Mouse (Mus musculus): ENCODE measurements around the gene Wnt7b. TPM values are rescaled to one million over a fixed set of nuclear protein-coding genes. Genes with fewer than 3 reads are reported as not detected.

Gene Wnt7b
- polyA plus RNA-seq (2015; fragmentation: Nextera tagmentation; extraction: Ambion mirVana) = 16.6 and 20.2 TPM in 2 replicates

DNA sequence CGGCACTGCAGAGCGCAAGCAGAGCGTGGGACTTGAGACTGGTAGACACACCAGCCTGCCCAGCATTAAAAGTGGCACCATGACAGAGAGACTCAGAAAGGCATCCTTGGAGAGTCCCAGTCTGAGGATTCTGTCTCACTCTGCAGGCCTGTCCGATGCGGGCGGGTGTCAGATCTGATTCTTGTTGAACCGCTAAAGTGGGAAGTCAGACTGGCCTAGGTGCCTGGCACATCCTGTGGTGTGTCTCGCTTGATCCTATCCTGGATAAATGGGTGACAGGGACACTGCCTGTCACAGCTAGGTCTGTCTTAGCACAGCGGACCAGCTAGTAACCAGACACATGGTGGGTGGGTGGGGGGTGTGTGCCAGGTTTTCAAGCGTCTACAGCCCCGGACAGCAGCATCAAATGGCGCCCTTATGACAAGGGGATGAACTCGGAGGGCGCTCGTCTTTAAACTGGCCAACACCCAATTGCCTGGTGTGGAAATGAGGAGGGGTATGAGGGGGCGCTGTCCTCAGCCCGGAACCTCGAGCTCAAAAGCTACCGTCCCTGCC lies at the start of gene Wnt7b:
TSS of gene Wnt7b (minus strand) at position 118 of the 555 bp plus-strand sequence.
- H3K9me3 ChIP-seq (replicated peaks) = no peaks in the 10 kb centered on the region
- peak within 1 kb of the TSS; percentile 45 for H3K27ac ChIP-seq (replicated peaks)
- peaks cover 51% of the 10 kb centered on the region for H3K27me3 ChIP-seq (replicated peaks)
- peaks cover 48% of the 10 kb centered on the region for H3K4me1 ChIP-seq
- ATAC-seq (ENCODE audit: low FRiP score) = no peak
- H3K4me2 ChIP-seq = peak within 1 kb of the TSS; percentile 100
- H3K4me3 ChIP-seq (replicated peaks) = peak within 1 kb of the TSS; percentile 61
- peak within 1 kb of the TSS; percentile 59 for H3K9ac ChIP-seq (replicated peaks)
- WGBS = 2% methylated on average over 19 of the region's 19 CpGs
- no peaks in the 10 kb centered on the region for H3K36me3 ChIP-seq

DNA sequence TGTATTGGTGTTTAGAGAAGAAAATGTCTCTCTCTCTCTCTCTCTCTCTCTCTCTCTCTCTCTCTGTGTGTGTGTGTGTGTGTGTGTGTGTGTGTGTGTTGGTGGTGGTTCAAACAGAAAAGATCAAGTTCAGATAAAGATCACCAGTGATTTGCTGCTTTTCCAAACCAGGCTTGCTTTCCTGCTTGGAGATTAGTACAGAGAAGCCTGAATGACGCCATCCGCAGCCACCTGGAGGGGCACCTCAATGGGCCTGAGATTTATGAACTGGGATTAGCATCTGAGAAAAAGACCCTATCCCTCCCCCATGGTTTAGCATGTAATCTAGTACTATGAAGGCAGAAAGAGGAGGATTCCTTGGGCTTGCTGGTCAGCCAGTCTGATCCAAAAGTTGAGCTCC lies 49.3 kb upstream of the Wnt7b start:
- Histone ChIP-seq H3K27me3 (replicated peaks) (no peaks in the 10 kb centered on the region), H3K4me3 (replicated peaks) (no peak overlapping the region), H3K27ac (replicated peaks) (no peak overlapping the region), H3K36me3 (no peaks in the 10 kb centered on the region), H3K9me3 (replicated peaks) (no peaks in the 10 kb centered on the region), H3K9ac (replicated peaks) (no peak overlapping the region), H3K4me2 (no peak overlapping the region), H3K4me1 (peaks cover 16% of the 10 kb centered on the region)
- no peak for ATAC-seq (ENCODE audit: low FRiP score)
- WGBS = 16% methylated on average over 2 of the region's 2 CpGs

DNA sequence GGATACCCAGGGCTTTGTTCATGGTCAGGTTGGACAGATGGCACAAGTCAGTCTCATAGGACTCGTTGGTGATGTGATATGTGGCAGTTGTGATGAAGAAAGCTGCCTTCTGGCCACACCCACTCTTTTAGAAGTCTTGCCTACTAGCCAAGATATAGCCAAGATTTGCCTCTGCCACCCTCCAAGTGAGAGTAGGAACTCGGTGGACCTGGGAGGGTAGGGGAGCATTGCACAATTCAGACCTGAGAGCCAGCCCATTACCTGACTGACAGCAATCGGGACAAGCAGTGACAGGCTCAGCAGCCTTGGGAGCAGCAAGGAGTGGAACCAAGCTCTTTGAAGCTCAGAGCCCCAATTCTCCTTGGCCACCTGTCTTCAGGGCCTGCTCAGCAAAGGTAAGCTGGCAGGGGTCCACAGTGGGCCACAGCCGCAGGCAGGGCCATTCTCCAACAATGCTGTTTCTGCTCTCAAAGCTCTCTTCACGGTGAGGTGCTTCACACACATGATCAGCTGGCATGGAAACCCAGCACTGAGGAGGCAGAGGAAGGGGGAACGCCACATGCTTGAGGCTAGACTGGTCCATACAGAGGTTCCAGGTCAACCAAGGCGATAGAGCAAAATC lies 47.8 kb upstream of the Wnt7b start:
- peaks cover 27% of the 10 kb centered on the region for H3K4me1 ChIP-seq
- ATAC-seq (ENCODE audit: low FRiP score) = no peak
- no peak overlapping the region for H3K4me3 ChIP-seq (replicated peaks)
- no peak overlapping the region for H3K27ac ChIP-seq (replicated peaks)
- H3K36me3 ChIP-seq = no peaks in the 10 kb centered on the region
- peaks cover under 1% of the 10 kb centered on the region; the same call in 1 of the 2 replicates for H3K27me3 ChIP-seq (replicated peaks)
- H3K9me3 ChIP-seq (replicated peaks) = no peaks in the 10 kb centered on the region
- 71% methylated on average over 7 of the region's 7 CpGs for WGBS
- H3K9ac ChIP-seq (replicated peaks) = no peak overlapping the region
- H3K4me2 ChIP-seq = no peak overlapping the region

DNA sequence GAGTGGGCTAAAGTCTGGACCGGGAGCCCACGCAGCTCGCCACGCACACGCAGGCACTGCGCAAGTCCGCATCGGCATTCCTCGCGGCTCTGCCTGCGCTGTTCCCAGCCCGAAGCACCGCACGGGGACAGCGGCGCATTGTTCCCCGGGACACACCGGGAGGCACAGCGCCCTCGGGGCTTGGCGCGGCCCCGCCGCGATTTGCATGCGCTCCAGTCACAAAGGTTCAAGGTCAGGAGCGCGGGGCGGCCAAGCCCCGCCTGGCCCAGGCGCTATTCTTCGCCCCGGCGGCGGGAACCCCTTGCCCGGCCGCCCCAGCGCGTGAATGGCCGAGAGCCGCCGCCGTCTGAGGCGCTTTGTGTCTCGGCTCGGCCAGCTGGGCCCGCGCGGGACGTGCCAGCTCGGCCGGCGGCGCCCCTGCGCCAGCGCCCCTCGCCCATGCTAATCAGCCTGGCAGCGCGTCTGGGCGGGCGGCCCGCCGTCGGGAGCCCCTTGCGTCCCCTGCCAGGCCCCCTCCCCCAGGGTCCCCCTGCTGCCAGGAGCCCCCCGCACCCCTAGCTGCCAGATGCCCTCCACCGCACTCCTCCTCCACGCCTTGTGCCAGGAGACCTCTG lies 43.5 kb upstream of the Wnt7b start:
- ATAC-seq (ENCODE audit: low FRiP score) = peak; percentile 84
- H3K4me2 ChIP-seq = peak overlapping the region; percentile 80
- H3K36me3 ChIP-seq = no peaks in the 10 kb centered on the region
- H3K4me3 ChIP-seq (replicated peaks) = peak overlapping the region; percentile 47
- H3K9me3 ChIP-seq (replicated peaks) = no peaks in the 10 kb centered on the region
- 1% methylated on average over 57 of the region's 68 CpGs for WGBS
- peaks cover 6% of the 10 kb centered on the region; the same call in 1 of the 2 replicates for H3K27me3 ChIP-seq (replicated peaks)
- peak overlapping the region; percentile 67 for H3K9ac ChIP-seq (replicated peaks)
- peaks cover 15% of the 10 kb centered on the region for H3K4me1 ChIP-seq
- peak overlapping the region; percentile 78 for H3K27ac ChIP-seq (replicated peaks)

DNA sequence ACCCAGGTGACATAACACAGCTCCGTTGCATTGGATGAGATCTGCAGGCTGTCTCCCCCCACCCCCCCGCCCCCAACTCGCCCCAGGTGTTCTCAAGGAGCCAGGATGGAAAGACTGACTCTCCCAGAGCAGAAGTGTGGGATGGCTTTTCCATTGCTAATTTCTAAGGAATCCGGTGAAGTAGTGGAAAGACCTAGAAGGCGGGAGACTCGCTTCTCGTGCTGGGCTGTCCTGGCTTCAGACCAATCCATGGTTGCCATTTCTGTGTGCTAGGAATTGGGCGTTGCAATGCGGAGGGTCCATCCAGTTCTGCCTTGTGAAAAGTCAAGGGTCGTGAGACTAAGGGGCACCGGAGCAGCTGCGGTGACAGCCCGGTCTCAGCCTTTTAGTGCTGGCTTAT lies 39.9 kb upstream of the Wnt7b start:
- peaks cover 15% of the 10 kb centered on the region for H3K4me1 ChIP-seq
- H3K9ac ChIP-seq (replicated peaks) = no peak overlapping the region
- no peaks in the 10 kb centered on the region for H3K9me3 ChIP-seq (replicated peaks)
- H3K4me3 ChIP-seq (replicated peaks) = no peak overlapping the region
- H3K36me3 ChIP-seq = no peaks in the 10 kb centered on the region
- ATAC-seq (ENCODE audit: low FRiP score) = no peak
- H3K27ac ChIP-seq (replicated peaks) = no peak overlapping the region
- WGBS = 86% methylated on average over 13 of the region's 13 CpGs
- no peak overlapping the region for H3K4me2 ChIP-seq
- H3K27me3 ChIP-seq (replicated peaks) = peaks cover 6% of the 10 kb centered on the region; the same call in 1 of the 2 replicates

DNA sequence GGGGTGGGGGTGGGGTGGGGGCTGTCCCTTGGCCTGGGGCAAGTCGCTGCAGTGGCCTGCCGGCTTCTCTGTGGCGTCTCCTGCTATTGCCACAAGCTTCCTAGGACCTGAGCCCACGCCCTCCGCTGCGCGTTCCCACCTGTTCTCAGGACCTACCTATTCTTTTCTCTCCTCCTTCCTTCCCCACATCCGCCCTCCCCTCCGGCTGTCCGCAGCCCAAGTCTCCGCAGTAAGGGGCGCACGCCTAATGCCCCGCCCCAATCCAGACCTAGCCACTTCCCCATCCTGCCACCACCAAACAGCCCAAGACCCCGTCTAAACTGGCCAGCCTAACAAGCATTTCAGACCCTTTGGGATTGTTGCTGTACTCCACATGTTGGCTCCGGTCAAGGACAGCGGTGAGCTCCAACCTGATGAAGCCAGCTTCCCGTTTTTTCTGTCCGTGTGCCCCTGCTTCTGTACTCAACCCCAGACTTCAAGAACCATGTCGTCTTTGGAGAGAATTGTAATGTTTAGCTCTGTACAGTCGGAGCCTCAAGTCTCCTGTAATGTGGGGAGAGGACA lies 33.3 kb upstream of the Wnt7b start:
- no peak for ATAC-seq (ENCODE audit: low FRiP score)
- Histone ChIP-seq H3K27me3 (replicated peaks) (no peaks in the 10 kb centered on the region), H3K9ac (replicated peaks) (no peak overlapping the region), H3K4me3 (replicated peaks) (no peak overlapping the region), H3K9me3 (replicated peaks) (no peaks in the 10 kb centered on the region), H3K27ac (replicated peaks) (no peak overlapping the region), H3K4me1 (peaks cover 39% of the 10 kb centered on the region), H3K4me2 (no peak overlapping the region), H3K36me3 (no peaks in the 10 kb centered on the region)
- 37% methylated on average over 21 of the region's 21 CpGs for WGBS

DNA sequence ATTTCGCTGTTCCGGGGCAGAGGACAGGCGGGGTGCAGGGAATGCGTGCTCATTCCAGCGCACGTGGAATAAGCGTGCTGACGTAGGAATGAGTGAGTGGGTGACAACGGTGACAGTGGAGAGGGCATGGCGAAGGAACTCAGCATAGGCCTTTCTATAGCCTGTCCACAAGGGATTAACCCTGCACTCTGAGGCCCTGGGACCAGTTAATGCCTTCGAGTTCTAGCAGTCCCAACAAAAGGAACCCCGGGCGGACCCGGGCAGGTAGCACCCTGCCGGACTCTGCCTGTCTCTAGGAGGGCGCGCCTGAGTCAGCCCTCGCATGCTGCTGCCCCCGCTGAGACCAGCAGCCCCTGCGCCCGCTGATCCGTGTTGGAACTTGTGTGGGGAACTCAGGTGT lies 32.8 kb upstream of the Wnt7b start:
- H3K9ac ChIP-seq (replicated peaks) = no peak overlapping the region
- H3K27ac ChIP-seq (replicated peaks) = peak overlapping the region; percentile 83; the same call in 1 of the 2 replicates
- H3K27me3 ChIP-seq (replicated peaks) = no peaks in the 10 kb centered on the region
- H3K9me3 ChIP-seq (replicated peaks) = no peaks in the 10 kb centered on the region
- 52% methylated on average over 22 of the region's 22 CpGs for WGBS
- peaks cover 44% of the 10 kb centered on the region for H3K4me1 ChIP-seq
- no peak overlapping the region for H3K4me3 ChIP-seq (replicated peaks)
- no peaks in the 10 kb centered on the region for H3K36me3 ChIP-seq
- H3K4me2 ChIP-seq = no peak overlapping the region
- ATAC-seq (ENCODE audit: low FRiP score) = no peak

DNA sequence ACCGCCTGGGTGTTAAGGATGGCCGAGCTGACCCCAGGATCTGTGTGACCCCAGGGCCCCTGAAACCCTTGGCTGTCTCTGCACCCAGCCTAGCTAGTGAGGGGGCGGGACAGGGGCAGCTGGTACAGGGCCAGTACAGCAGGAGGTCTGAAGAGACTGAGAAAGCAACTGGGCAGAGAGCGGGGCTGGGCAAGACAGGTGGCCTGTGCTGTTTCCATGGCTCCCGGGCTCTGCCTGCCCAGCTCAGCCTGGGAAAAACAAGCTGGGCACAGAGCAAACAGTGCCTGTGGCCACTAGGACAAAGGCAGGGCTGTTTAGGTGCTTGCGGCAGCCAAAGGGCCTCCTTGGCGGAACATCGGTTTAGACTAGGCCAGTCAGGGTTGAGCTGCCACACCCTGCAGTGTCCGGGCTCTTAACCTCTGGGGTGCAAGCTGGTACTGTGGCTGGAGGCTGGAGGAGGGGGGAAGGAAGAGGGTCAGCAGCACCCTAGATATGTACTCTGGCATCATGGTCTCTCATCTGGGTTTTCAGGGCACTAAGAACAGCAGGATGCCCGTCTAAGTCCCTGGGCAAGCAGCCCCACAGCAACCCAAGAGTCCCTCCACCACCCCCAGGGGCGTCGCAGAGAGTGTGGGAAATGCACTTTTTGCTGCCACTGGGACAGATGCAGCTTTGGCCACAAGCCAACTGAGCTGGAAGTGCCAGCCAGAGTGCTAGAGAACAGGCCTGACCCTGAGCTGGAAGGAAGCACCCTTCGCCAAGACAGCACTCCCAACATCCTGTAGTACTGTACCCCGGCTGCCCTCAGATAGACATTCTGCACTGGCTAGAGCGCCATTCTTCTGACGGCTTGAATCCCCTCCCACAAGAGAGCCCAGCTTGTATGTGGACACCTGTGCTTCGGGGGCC lies 31.3 kb upstream of the Wnt7b start:
- H3K4me2 ChIP-seq = no peak overlapping the region
- WGBS = 35% methylated on average over 17 of the region's 17 CpGs
- H3K27ac ChIP-seq (replicated peaks) = peak overlapping the region; percentile 83
- peaks cover 44% of the 10 kb centered on the region for H3K4me1 ChIP-seq
- H3K9me3 ChIP-seq (replicated peaks) = no peaks in the 10 kb centered on the region
- no peaks in the 10 kb centered on the region for H3K27me3 ChIP-seq (replicated peaks)
- no peaks in the 10 kb centered on the region for H3K36me3 ChIP-seq
- H3K9ac ChIP-seq (replicated peaks) = no peak overlapping the region
- peak; percentile 80 for ATAC-seq (ENCODE audit: low FRiP score)
- H3K4me3 ChIP-seq (replicated peaks) = no peak overlapping the region

DNA sequence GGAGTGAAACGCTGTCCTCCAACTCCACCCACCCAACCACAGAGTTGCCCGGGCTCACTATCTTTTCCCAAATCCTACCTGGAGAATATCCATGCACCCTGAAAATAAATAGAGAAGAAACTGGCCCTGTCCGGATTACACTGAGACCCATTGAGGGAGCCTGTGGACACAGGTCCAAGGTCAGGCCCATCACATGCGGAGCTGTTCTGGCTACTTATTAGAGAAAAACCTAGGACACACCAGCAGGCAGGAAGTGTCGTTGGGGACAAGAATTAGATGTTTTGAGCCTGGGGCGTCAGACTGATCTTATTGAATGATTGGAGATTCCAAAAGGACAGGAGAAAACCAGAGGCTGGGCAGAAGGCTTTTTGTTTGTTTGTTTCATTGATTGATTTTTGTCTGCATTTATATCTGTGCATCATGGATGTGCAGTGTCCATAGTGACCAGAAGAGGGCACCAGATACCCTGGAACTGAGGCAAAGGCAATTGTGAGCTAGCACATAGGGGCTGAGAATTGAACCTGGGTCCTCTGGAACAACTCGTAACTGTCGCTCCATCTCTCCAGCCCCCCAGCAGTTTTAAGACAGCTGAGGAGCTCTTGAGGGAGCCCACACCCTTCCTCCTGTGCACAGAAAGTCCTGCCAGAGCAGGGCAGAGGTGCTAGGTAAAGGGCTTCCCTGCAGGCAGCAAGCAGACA lies 30.5 kb upstream of the Wnt7b start:
- H3K27me3 ChIP-seq (replicated peaks) = no peaks in the 10 kb centered on the region
- 69% methylated on average over 8 of the region's 8 CpGs for WGBS
- H3K4me2 ChIP-seq = no peak overlapping the region
- H3K4me1 ChIP-seq = peaks cover 44% of the 10 kb centered on the region
- H3K27ac ChIP-seq (replicated peaks) = peak overlapping the region; percentile 83
- ATAC-seq (ENCODE audit: low FRiP score) = no peak
- no peaks in the 10 kb centered on the region for H3K9me3 ChIP-seq (replicated peaks)
- no peaks in the 10 kb centered on the region for H3K36me3 ChIP-seq
- no peak overlapping the region for H3K9ac ChIP-seq (replicated peaks)
- H3K4me3 ChIP-seq (replicated peaks) = no peak overlapping the region

DNA sequence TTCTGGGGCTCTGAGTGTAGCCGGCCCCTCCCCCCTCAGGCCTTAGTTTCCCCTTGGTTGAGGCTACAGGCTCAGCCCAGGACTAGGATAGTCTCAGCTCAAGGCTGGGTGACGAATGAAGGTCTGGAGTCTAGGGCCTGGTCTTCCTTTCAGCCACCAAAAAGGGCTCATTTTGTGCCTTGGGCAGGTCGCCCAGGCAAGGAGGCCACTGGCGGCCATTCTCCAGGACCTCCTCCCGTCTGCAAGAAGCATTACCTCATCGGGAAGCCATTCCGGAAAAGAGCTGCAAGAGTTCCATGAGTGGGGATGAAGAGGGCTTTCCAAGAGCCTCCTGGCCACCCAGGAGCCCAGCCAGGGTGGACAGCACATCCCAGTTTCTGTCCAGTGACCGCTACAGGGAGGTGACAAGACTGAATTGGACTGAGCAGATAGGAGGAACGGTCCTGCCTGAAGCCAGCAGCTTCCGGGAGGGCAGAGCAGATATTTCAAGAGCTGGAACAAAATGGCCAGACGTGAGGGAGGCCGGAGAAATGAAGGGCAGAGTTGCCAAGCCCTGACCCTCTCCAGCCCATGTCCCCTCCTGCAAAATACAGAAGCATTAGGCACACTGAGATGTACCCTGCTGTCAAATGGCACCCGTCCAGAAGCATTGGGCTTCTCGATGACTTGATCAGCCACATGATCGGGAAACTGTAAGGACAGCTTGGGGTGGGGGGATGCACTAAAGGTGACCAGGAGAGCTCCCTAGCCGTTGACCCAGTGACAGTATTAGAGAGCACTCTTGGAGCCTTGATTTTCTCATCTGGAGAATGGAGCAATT lies 29.6 kb upstream of the Wnt7b start:
- H3K9me3 ChIP-seq (replicated peaks) = no peaks in the 10 kb centered on the region
- H3K4me2 ChIP-seq = peak overlapping the region; percentile 5; the same call in 1 of the 2 replicates
- 0 out of 2 replicates have a peak overlapping the region, but pooled peaks have one; percentile 17 for H3K9ac ChIP-seq (replicated peaks)
- no peaks in the 10 kb centered on the region for H3K36me3 ChIP-seq
- no peak for ATAC-seq (ENCODE audit: low FRiP score)
- no peak overlapping the region for H3K4me3 ChIP-seq (replicated peaks)
- H3K27me3 ChIP-seq (replicated peaks) = no peaks in the 10 kb centered on the region
- 68% methylated on average over 16 of the region's 16 CpGs for WGBS
- peak overlapping the region; percentile 83 for H3K27ac ChIP-seq (replicated peaks)
- peaks cover 44% of the 10 kb centered on the region for H3K4me1 ChIP-seq
